Mouse (Mus musculus): ENCODE measurements at regions not wholly inside any gene's neighbourhood (a gene's known extent, or its start where the extent isn't known, plus 50 kb on each side); places are given as distances from the start of the nearest gene placed in this dataset.

GRCm38 (mm10) chr3:52467876-52468275 is 199.7 kb downstream of the Foxo1 start:
- TF ChIP-seq POLR2A (IDR thresholded peaks at IDR 0.05; ENCODE audit: borderline replicate concordance, extremely low read depth, insufficient read depth, insufficient read length, poor library complexity, severe bottlenecking) (no peak), CTCF (IDR thresholded peaks at IDR 0.05; ENCODE audit: borderline replicate concordance, extremely low read depth, insufficient read depth, insufficient read length) (no peak)
